Mouse (Mus musculus) stomach, embryonic 14.5 days (tissue): ENCODE measurements around the gene Tdrd3. TPM values are rescaled to one million over a fixed set of nuclear protein-coding genes. Genes with fewer than 3 reads are reported as not detected.

Experiments
- ATAC-seq: fragments of 200-750 bp; cut with Nextera tagmentation; 2 replicates; pipeline ENCODE4 v1.8.0; 2017; ENCODE audit warnings: low read depth, moderate TSS enrichment; ENCODE audit not compliant: insufficient number of reproducible peaks, insufficient read depth, low FRiP score
- H3K27ac ChIP-seq: fragments of 300-500 bp; sonication (generic); 2 replicates; pipeline ENCODE4 v1.5.1; 2014; ENCODE audit warnings: mild to moderate bottlenecking, low read length, moderate library complexity, mixed read lengths
- H3K27me3 ChIP-seq: fragments of 300-500 bp; sonication (generic); 2 replicates; pipeline ENCODE4 v1.6.1; 2014; ENCODE audit warnings: low read length, control low read depth, mixed read lengths; ENCODE audit not compliant: control insufficient read depth, insufficient read depth
- H3K36me3 ChIP-seq: fragments of 300-500 bp; sonication (generic); 2 replicates; pipeline ENCODE4 v1.6.1; 2014; ENCODE audit warnings: mild to moderate bottlenecking, control low read depth, low read length, moderate library complexity, mixed read lengths; ENCODE audit not compliant: control insufficient read depth, insufficient read depth
- H3K4me1 ChIP-seq: fragments of 300-500 bp; sonication (generic); 2 replicates; pipeline ENCODE4 v1.6.1; 2014; ENCODE audit warnings: low read length, control low read depth, mixed read lengths; ENCODE audit not compliant: control insufficient read depth, insufficient read depth
- H3K4me2 ChIP-seq: fragments of 300-500 bp; sonication (generic); replicated peaks from 2 replicates; pipeline ENCODE4 v1.6.1; 2014; ENCODE audit warnings: low read depth, low read length, control low read depth
- H3K4me3 ChIP-seq: fragments of 300-500 bp; sonication (generic); 2 replicates; pipeline ENCODE4 v1.5.1; 2014; ENCODE audit warnings: low read depth, low read length, control low read depth
- H3K9ac ChIP-seq: fragments of 300-500 bp; sonication (generic); replicated peaks from 2 replicates; pipeline ENCODE4 v1.6.1; 2014; ENCODE audit warnings: low read depth, mild to moderate bottlenecking, control low read depth, low read length, moderate library complexity, mixed read lengths
- H3K9me3 ChIP-seq: fragments of 300-500 bp; sonication (generic); 2 replicates; pipeline ENCODE4 v1.6.1; 2016; ENCODE audit warnings: low read depth, low read length, control low read depth; ENCODE audit not compliant: control insufficient read depth
- WGBS: fragments of 180-500 bp; shearing (Covaris S2); extraction: QIAGEN DNeasy Blood & Tissue Kit; methylation state at CpG from one replicate; pipeline ENCODE4 v1.1.7; 2014; 5-methylcytosine and 5-hydroxymethylcytosine counted together
- polyA plus RNA-seq: library from polyadenylated mRNA; unstranded; fragments of >200 nt; fragmentation: Nextera tagmentation; extraction: Ambion mirVana; gene quantifications from 2 replicates; pipeline ENCODE4 v1.2.1, GENCODE M21; 2014

The Tdrd3 gene
- 31.9 and 36.5 TPM in 2 replicates for polyA plus RNA-seq

- Histone ChIP-seq H3K27me3 (no peaks in the 10 kb centered on the region), H3K27ac (peak within 1 kb of the TSS; percentile 100), H3K4me3 (peak within 1 kb of the TSS; percentile 75), H3K4me1 (peaks cover 9% of the 10 kb centered on the region), H3K9ac (peak within 1 kb of the TSS; percentile 96), H3K4me2 (peak within 1 kb of the TSS; percentile 60), H3K36me3 (no peaks in the 10 kb centered on the region), H3K9me3 (no peaks in the 10 kb centered on the region)
- WGBS: under 1% methylated on average over 85 of the region's 85 CpGs
- ATAC-seq: peak; percentile 96
These were observed at the start of gene Tdrd3 for GRCm38 (mm10) chr14:87415808-87416721. TSS of gene Tdrd3 (plus strand) at chr14:87416639.

GRCm38 (mm10) chr14:87367169-87367568, 49.3 kb upstream of the Tdrd3 start:
- H3K36me3 ChIP-seq: no peaks in the 10 kb centered on the region
- no peaks in the 10 kb centered on the region for H3K4me1 ChIP-seq
- no peak overlapping the region for H3K4me3 ChIP-seq
- H3K9me3 ChIP-seq: no peaks in the 10 kb centered on the region
- no peak overlapping the region for H3K27ac ChIP-seq
- no peaks in the 10 kb centered on the region for H3K27me3 ChIP-seq
- WGBS: 35% methylated on average over 3 of the region's 3 CpGs
- H3K4me2 ChIP-seq: no peak overlapping the region
- ATAC-seq: no peak
- no peak overlapping the region for H3K9ac ChIP-seq

GRCm38 (mm10) chr14:87383041-87383440, 33.4 kb upstream of the Tdrd3 start:
- no peak for ATAC-seq
- H3K4me3 ChIP-seq: no peak overlapping the region
- no peaks in the 10 kb centered on the region for H3K36me3 ChIP-seq
- WGBS: 72% methylated on average over 2 of the region's 2 CpGs
- H3K9ac ChIP-seq: no peak overlapping the region
- no peak overlapping the region for H3K27ac ChIP-seq
- no peaks in the 10 kb centered on the region for H3K9me3 ChIP-seq
- H3K27me3 ChIP-seq: no peaks in the 10 kb centered on the region
- no peaks in the 10 kb centered on the region for H3K4me1 ChIP-seq
- no peak overlapping the region for H3K4me2 ChIP-seq

- H3K4me3 ChIP-seq: no peak overlapping the region
- no peaks in the 10 kb centered on the region for H3K9me3 ChIP-seq
- H3K27me3 ChIP-seq: no peaks in the 10 kb centered on the region
- H3K4me1 ChIP-seq: no peaks in the 10 kb centered on the region
- H3K36me3 ChIP-seq: no peaks in the 10 kb centered on the region
- no peak overlapping the region for H3K27ac ChIP-seq
- ATAC-seq: no peak
- H3K4me2 ChIP-seq: no peak overlapping the region
- WGBS: 84% methylated on average over 7 of the region's 7 CpGs
- no peak overlapping the region for H3K9ac ChIP-seq
These were observed 31.9 kb upstream of the Tdrd3 start for GRCm38 (mm10) chr14:87384288-87385268.

GRCm38 (mm10) chr14:87393096-87393495, 23.3 kb upstream of the Tdrd3 start:
- H3K9ac ChIP-seq: no peak overlapping the region
- no peak overlapping the region for H3K4me3 ChIP-seq
- no peak overlapping the region for H3K27ac ChIP-seq
- ATAC-seq: no peak
- H3K27me3 ChIP-seq: no peaks in the 10 kb centered on the region
- WGBS: 90% methylated on average over 3 of the region's 3 CpGs
- H3K36me3 ChIP-seq: no peaks in the 10 kb centered on the region
- H3K4me2 ChIP-seq: no peak overlapping the region
- no peaks in the 10 kb centered on the region for H3K9me3 ChIP-seq
- H3K4me1 ChIP-seq: no peaks in the 10 kb centered on the region

- Histone ChIP-seq H3K27ac (no peak overlapping the region), H3K27me3 (no peaks in the 10 kb centered on the region), H3K9me3 (no peaks in the 10 kb centered on the region), H3K9ac (no peak overlapping the region), H3K4me2 (no peak overlapping the region), H3K4me3 (no peak overlapping the region), H3K4me1 (no peaks in the 10 kb centered on the region), H3K36me3 (no peaks in the 10 kb centered on the region)
- no peak for ATAC-seq
- WGBS: 60% methylated on average over 5 of the region's 5 CpGs
These were observed 19.8 kb upstream of the Tdrd3 start for GRCm38 (mm10) chr14:87396643-87397042.

GRCm38 (mm10) chr14:87415486-87415807, 992 bp upstream of the Tdrd3 start:
- H3K4me3 ChIP-seq: peak overlapping the region; percentile 75
- 2% methylated on average over 11 of the region's 11 CpGs for WGBS
- H3K36me3 ChIP-seq: no peaks in the 10 kb centered on the region
- peaks cover 9% of the 10 kb centered on the region for H3K4me1 ChIP-seq
- no peaks in the 10 kb centered on the region for H3K9me3 ChIP-seq
- ATAC-seq: no peak
- H3K9ac ChIP-seq: peak overlapping the region; percentile 37; the same call in 1 of the 2 replicates
- H3K27me3 ChIP-seq: no peaks in the 10 kb centered on the region
- peak overlapping the region; percentile 100 for H3K27ac ChIP-seq
- H3K4me2 ChIP-seq: peak overlapping the region; percentile 60
